Mouse (Mus musculus): ENCODE measurements at regions not wholly inside any gene's neighbourhood (a gene's known extent, or its start where the extent isn't known, plus 50 kb on each side); places are given as distances from the start of the nearest gene placed in this dataset.

- TF ChIP-seq POLR2A (IDR thresholded peaks at IDR 0.05; ENCODE audit: borderline replicate concordance, low read depth, low read length) (no peak), CTCF (IDR thresholded peaks at IDR 0.05; ENCODE audit: low read depth, low read length) (no peak)
- no peaks in the 10 kb centered on the region for H3K4me1 ChIP-seq (ENCODE audit: control insufficient read depth, insufficient read depth, low read length)
- H3K27ac ChIP-seq (ENCODE audit: insufficient read depth, low read depth, low read length) = no peak overlapping the region
- H3K4me3 ChIP-seq (ENCODE audit: insufficient read depth, low read length) = no peak overlapping the region
Measured at GRCm38 (mm10) chr7:73138269-73138668, 237.0 kb upstream of the Rgma start.

DNA sequence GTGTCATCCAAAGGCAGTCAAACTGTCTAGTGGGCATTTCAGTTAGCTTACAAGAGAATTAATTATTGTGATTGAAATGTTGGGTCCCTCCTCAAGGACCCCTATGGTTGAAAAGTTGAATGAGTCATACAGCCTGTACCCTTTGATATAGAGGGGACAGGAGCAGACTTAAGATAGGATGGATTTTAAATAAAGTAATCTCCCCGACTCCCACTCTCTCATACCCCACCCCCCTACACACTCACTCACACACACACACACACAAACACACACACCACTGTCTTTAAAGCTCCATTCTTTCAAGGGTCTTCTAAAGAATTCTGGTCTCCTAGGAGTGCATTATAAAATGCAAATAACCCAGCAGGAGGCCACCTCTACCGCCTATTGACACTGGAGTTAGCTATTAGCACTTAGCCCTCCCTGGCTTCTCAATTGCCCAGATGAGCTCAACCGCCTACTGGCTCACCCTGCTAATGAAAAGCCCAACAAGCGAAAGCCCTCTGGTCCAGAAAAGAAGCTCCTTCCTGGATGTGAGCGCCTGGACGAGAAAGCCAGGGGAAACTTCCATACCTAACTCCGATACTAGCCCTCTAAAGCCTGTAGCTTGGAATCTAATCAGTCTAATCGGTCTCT is 236.3 kb upstream of the Rgma start:
- Histone ChIP-seq H3K27ac (ENCODE audit: insufficient read depth, low read depth, low read length) (no peak overlapping the region), H3K4me3 (ENCODE audit: insufficient read depth, low read length) (no peak overlapping the region), H3K4me1 (ENCODE audit: control insufficient read depth, insufficient read depth, low read length) (no peaks in the 10 kb centered on the region)
- TF ChIP-seq CTCF (IDR thresholded peaks at IDR 0.05; ENCODE audit: low read depth, low read length) (no peak), POLR2A (IDR thresholded peaks at IDR 0.05; ENCODE audit: borderline replicate concordance, low read depth, low read length) (no peak)

DNA sequence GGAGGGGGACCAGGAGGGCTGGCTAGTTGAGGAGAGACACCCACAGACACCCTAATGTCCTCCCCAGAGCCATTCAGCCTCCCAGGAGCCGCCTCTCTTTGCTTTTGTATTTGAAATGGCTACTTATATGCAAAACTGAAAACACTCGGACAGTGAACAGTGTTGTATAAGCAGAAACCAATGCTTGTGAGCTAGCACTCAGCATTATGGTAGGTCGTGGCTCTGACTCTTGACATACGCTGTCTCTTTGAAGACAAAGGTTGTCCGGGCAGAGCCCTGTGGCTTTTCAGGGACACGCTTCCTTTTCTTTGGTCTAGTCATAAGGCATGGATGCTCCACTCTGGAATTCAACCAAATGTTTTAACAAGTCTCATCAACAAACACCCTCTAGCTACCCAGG is 235.4 kb upstream of the Rgma start:
- Histone ChIP-seq H3K4me3 (ENCODE audit: insufficient read depth, low read length) (no peak overlapping the region), H3K4me1 (ENCODE audit: control insufficient read depth, insufficient read depth, low read length) (no peaks in the 10 kb centered on the region), H3K27ac (ENCODE audit: insufficient read depth, low read depth, low read length) (no peak overlapping the region)
- TF ChIP-seq CTCF (IDR thresholded peaks at IDR 0.05; ENCODE audit: low read depth, low read length) = no peak
- no peak for TF ChIP-seq POLR2A (IDR thresholded peaks at IDR 0.05; ENCODE audit: borderline replicate concordance, low read depth, low read length)

- no peaks in the 10 kb centered on the region for H3K4me1 ChIP-seq (ENCODE audit: control insufficient read depth, insufficient read depth, low read length)
- H3K27ac ChIP-seq (ENCODE audit: insufficient read depth, low read depth, low read length) = no peak overlapping the region
- H3K4me3 ChIP-seq (ENCODE audit: insufficient read depth, low read length) = no peak overlapping the region
- TF ChIP-seq POLR2A (IDR thresholded peaks at IDR 0.05; ENCODE audit: borderline replicate concordance, low read depth, low read length) (no peak), CTCF (IDR thresholded peaks at IDR 0.05; ENCODE audit: low read depth, low read length) (no peak)
Measured at GRCm38 (mm10) chr7:73141167-73141566, 234.1 kb upstream of the Rgma start.

GRCm38 (mm10) chr7:73143902-73144301 is 231.4 kb upstream of the Rgma start:
- H3K27ac ChIP-seq (ENCODE audit: insufficient read depth, low read depth, low read length) = no peak overlapping the region
- H3K4me1 ChIP-seq (ENCODE audit: control insufficient read depth, insufficient read depth, low read length) = no peaks in the 10 kb centered on the region
- H3K4me3 ChIP-seq (ENCODE audit: insufficient read depth, low read length) = no peak overlapping the region
- no peak for TF ChIP-seq CTCF (IDR thresholded peaks at IDR 0.05; ENCODE audit: low read depth, low read length)
- no peak for TF ChIP-seq POLR2A (IDR thresholded peaks at IDR 0.05; ENCODE audit: borderline replicate concordance, low read depth, low read length)

DNA sequence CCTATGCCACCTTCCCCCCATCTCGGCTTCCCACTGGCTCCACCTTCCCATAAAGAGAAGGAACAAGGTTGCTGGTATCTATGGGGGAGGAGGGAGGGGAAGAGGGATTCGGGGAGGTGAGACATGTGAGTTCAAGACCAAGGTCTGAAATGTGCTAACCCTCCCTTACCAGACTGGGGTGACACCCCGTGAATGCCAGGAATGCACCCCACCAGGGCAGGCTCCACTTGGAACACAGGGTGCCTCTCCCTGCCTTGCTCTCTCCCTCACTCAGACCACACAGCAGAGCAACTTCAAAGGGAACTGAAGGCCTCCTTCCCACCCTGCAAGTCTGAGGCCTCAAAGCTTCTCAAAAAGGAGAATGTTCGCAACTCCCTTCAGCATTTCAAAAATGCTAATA is 230.5 kb upstream of the Rgma start:
- no peak overlapping the region for H3K4me3 ChIP-seq (ENCODE audit: insufficient read depth, low read length)
- TF ChIP-seq CTCF (IDR thresholded peaks at IDR 0.05; ENCODE audit: low read depth, low read length) = no peak
- TF ChIP-seq POLR2A (IDR thresholded peaks at IDR 0.05; ENCODE audit: borderline replicate concordance, low read depth, low read length) = no peak
- no peak overlapping the region for H3K27ac ChIP-seq (ENCODE audit: insufficient read depth, low read depth, low read length)
- no peaks in the 10 kb centered on the region for H3K4me1 ChIP-seq (ENCODE audit: control insufficient read depth, insufficient read depth, low read length)

DNA sequence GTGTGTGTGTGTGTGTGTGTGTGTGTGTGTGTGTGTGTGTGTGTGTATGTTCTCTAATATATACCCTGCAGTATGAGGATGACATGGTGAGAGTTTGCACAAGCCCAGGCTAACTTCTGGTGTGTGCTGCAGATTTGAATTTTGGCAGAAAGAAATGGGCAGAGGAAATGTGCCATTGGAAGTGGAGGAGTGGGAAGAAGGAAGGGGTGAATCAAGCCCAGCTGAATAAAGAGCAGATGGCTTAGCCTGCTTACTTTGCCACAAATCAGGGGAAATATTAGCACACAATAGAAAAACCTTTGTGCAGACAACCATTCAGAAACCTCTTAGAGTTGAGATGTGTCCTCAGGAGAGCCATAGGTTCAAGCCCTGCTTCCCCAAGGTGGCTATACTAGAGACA is 228.1 kb upstream of the Rgma start:
- H3K27ac ChIP-seq (ENCODE audit: insufficient read depth, low read depth, low read length) = no peak overlapping the region
- H3K4me3 ChIP-seq (ENCODE audit: insufficient read depth, low read length) = no peak overlapping the region
- TF ChIP-seq CTCF (IDR thresholded peaks at IDR 0.05; ENCODE audit: low read depth, low read length) (no peak), POLR2A (IDR thresholded peaks at IDR 0.05; ENCODE audit: borderline replicate concordance, low read depth, low read length) (no peak)
- H3K4me1 ChIP-seq (ENCODE audit: control insufficient read depth, insufficient read depth, low read length) = no peaks in the 10 kb centered on the region

GRCm38 (mm10) chr7:73150436-73150835 is 224.9 kb upstream of the Rgma start:
- H3K27ac ChIP-seq (ENCODE audit: insufficient read depth, low read depth, low read length) = no peak overlapping the region
- no peak for TF ChIP-seq POLR2A (IDR thresholded peaks at IDR 0.05; ENCODE audit: borderline replicate concordance, low read depth, low read length)
- H3K4me1 ChIP-seq (ENCODE audit: control insufficient read depth, insufficient read depth, low read length) = no peaks in the 10 kb centered on the region
- no peak overlapping the region for H3K4me3 ChIP-seq (ENCODE audit: insufficient read depth, low read length)

GRCm38 (mm10) chr7:73151586-73152467 is 223.5 kb upstream of the Rgma start:
- no peaks in the 10 kb centered on the region for H3K4me1 ChIP-seq (ENCODE audit: control insufficient read depth, insufficient read depth, low read length)
- TF ChIP-seq CTCF (IDR thresholded peaks at IDR 0.05; ENCODE audit: low read depth, low read length) = no peak
- no peak for TF ChIP-seq POLR2A (IDR thresholded peaks at IDR 0.05; ENCODE audit: borderline replicate concordance, low read depth, low read length)
- H3K4me3 ChIP-seq (ENCODE audit: insufficient read depth, low read length) = no peak overlapping the region
- no peak overlapping the region for H3K27ac ChIP-seq (ENCODE audit: insufficient read depth, low read depth, low read length)

DNA sequence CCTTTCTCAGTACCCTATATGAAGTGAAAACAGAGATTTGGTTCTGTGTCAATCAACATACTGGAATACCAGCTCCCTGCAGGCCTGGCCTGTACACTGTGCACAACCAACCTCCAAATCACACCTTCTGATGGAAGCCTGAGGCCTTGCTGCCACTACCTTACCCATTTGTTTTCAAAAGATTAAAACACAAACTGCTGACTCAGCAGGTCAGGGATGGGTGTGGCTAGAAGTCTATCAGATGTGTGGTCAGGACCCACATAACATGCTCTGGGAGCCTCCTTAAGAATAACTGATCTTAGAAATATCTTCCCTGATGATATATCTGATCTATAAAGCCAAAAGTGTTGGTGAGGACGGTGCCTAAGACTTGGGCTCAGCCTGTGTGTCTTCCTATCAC is 221.6 kb upstream of the Rgma start:
- no peak for TF ChIP-seq POLR2A (IDR thresholded peaks at IDR 0.05; ENCODE audit: borderline replicate concordance, low read depth, low read length)
- TF ChIP-seq CTCF (IDR thresholded peaks at IDR 0.05; ENCODE audit: low read depth, low read length) = no peak
- H3K27ac ChIP-seq (ENCODE audit: insufficient read depth, low read depth, low read length) = no peak overlapping the region

More for the DNA sequence above, 221.6 kb upstream of the Rgma start:
- H3K4me1 ChIP-seq (ENCODE audit: control insufficient read depth, insufficient read depth, low read length) = no peaks in the 10 kb centered on the region
- no peak overlapping the region for H3K4me3 ChIP-seq (ENCODE audit: insufficient read depth, low read length)
